Mouse (Mus musculus) T-helper 17 cell (primary cell): ENCODE measurements around the gene Lyve1.

ENCODE experiments used
- in situ Hi-C, 2 experiments: fragments of 300-600 bp; cut with MboI, MseI; formaldehyde crosslinking; loops; 1 replicate in 1 of 2; 2 replicates in 1 of 2; pipeline ENCODE4 v1.15.1; 2025; ENCODE audit warnings: high pct_unique_total_duplicates in 2 of 2

Gene Lyve1

GRCm38 (mm10) chr7:110854927-110855546 lies 8.0 kb downstream of the Lyve1 start:
- in situ Hi-C loops, result loop anchor here in 1 of 2 experiments (25.0 kb wide), 1 partner anchor 1918 kb away; the partner anchor contains the start of genes Eif3f and Nlrp10

GRCm38 (mm10) chr7:110854519-110854918 lies 8.5 kb downstream of the Lyve1 start:
- in situ Hi-C loops, result loop anchor here in 1 of 2 experiments (25.0 kb wide), 1 partner anchor 1917 kb away; the partner anchor contains the start of genes Eif3f and Nlrp10

- in situ Hi-C loops, result loop anchor here in 1 of 2 experiments (25.0 kb wide), 1 partner anchor 1916 kb away; the partner anchor contains the start of genes Eif3f and Nlrp10
These were observed 9.4 kb downstream of the Lyve1 start for GRCm38 (mm10) chr7:110853611-110854010.

GRCm38 (mm10) chr7:110851541-110852203 lies 11.4 kb downstream of the Lyve1 start:
- in situ Hi-C loops, result loop anchor here in 1 of 2 experiments (25.0 kb wide), 1 partner anchor 1914 kb away; the partner anchor contains the start of genes Eif3f and Nlrp10

GRCm38 (mm10) chr7:110848371-110848770 lies 14.7 kb downstream of the Lyve1 start:
- in situ Hi-C loops, result no loop called here

- in situ Hi-C loops, result no loop called here
These were observed 15.7 kb downstream of the Lyve1 start for GRCm38 (mm10) chr7:110847321-110847720.

GRCm38 (mm10) chr7:110843916-110844874 lies 18.8 kb downstream of the Lyve1 start, which contains the start of gene Rnf141:
Gene Rnf141, minus strand, starts transcription at chr7:110844457.
- in situ Hi-C loops, result no loop called here

- in situ Hi-C loops, result no loop called here
These were observed 22.7 kb downstream of the Lyve1 start for GRCm38 (mm10) chr7:110840332-110840731.

GRCm38 (mm10) chr7:110834522-110834921 lies 28.5 kb downstream of the Lyve1 start:
- in situ Hi-C loops, result no loop called here

GRCm38 (mm10) chr7:110834018-110834417 lies 29.0 kb downstream of the Lyve1 start:
- in situ Hi-C loops, result no loop called here

GRCm38 (mm10) chr7:110833024-110833423 lies 30.0 kb downstream of the Lyve1 start:
- in situ Hi-C loops, result no loop called here

GRCm38 (mm10) chr7:110823995-110824953 lies 38.8 kb downstream of the Lyve1 start:
- in situ Hi-C loops, result no loop called here

GRCm38 (mm10) chr7:110823593-110823992 lies 39.4 kb downstream of the Lyve1 start:
- in situ Hi-C loops, result no loop called here

GRCm38 (mm10) chr7:110823076-110823475 lies 40.0 kb downstream of the Lyve1 start:
- in situ Hi-C loops, result no loop called here

GRCm38 (mm10) chr7:110822055-110822454 lies 41.0 kb downstream of the Lyve1 start:
- in situ Hi-C loops, result no loop called here

- in situ Hi-C loops, result no loop called here
These were observed 41.4 kb downstream of the Lyve1 start for GRCm38 (mm10) chr7:110821653-110822052.

GRCm38 (mm10) chr7:110821068-110821467 lies 42.0 kb downstream of the Lyve1 start:
- in situ Hi-C loops, result no loop called here

- in situ Hi-C loops, result no loop called here
These were observed 44.2 kb downstream of the Lyve1 start for GRCm38 (mm10) chr7:110818787-110819350.

GRCm38 (mm10) chr7:110818206-110818605 lies 44.8 kb downstream of the Lyve1 start:
- in situ Hi-C loops, result no loop called here

- in situ Hi-C loops, result no loop called here
These were observed 47.0 kb downstream of the Lyve1 start for GRCm38 (mm10) chr7:110816037-110816436.
